Mouse (Mus musculus): Measurements from ENCODE around the gene Kcnmb1.

- TF ChIP-seq CTCF (IDR thresholded peaks at IDR 0.05; ENCODE audit: low read depth) (no peak), EP300 (IDR thresholded peaks at IDR 0.05; ENCODE audit: low read depth) (no peak)
Measured at GRCm38 (mm10) chr11:33927321-33927720, 35.5 kb upstream of the Kcnmb1 start.
